Mouse (Mus musculus) urinary bladder, postnatal 36 days (tissue): ENCODE measurements around the gene Edem3.
A peak's percentile ranks its signal among the peaks of the same experiment; 100 is the strongest.
"Not testable (repeated sequence)": the region's sequence is repeated elsewhere in the genome, so short reads cannot be mapped to it uniquely, and the experiment has no call there.

Experiments
- DNase-seq, 2 experiments: peaks; one replicate each; pipeline ENCODE4 v3.0.0; 2022; ENCODE audit warnings: low spot score in 2 of 2, mixed read lengths in 1 of 2

Edem3 gene

DNA sequence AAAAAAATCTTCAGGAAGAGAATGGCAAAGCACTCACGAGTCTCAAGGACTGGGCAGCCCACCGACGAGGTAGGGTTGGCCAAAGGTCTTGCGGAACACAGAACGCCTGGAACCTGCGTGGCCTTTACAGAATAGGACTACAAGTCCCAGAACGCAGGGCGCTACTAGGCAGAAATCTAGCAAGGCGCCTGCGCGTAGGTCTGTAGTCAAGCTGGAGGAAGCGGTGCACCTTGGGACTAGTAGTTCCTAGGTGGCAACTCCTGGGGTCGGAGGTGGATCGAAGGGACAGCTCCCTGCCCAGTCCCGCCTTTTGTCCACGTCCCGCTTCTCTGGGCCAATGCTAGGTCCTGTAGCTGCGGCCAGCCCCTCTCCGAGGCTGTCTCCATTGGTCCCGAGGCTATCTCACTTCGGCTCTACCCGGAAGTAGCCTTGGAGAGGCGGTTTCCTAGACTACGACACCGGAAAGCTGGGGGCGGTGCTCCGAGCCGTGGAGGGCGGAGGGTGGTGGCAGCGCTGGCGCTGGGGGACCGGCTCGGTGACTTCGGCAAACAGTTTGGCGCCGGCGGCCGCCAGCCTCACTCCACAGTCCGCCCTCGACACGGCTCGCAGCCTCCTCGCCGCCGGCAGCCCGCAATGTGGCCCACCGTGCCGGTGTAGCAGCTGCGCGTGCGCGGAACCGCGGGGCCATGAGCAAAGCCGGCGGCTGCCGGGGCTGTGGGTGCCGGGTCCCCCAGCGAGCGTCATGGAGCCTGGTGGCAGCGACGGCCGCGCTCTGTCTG, at the start of gene Edem3:
Gene Edem3, plus strand, starts transcription at position 491 of the 779 bp plus-strand sequence.
- peak; percentile 95 to 98 for DNase-seq

DNA sequence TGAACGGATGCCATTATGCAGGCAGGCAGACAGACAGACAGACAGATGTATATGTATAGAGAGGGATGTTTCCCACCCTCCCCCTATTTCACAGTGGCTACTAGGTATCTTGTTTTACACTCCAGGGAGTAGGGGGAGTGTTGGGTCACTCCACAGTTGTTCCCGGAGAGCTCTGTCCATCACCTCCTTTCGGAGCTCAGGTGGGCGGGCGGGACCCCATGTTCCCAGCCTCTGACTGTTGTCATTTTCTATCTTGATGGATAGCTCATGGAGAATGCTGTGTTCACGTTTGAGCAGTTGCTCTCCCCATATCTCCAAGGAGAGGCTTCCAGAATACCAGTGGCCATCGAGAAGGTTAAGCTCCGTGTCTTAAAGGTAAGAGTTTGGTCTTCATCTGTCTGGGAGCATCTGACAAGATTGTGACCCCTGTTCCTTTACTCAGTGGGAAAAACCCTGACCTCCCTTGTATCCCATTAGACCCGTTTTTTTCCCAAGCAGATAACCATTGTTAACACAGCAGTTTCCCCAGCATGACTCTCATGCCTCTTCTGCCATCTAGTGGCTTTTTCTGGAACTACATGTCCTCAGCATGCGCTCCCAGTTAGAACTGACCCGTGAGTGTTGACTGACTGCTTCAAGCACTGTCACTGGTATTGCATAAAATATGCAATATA, 49.3 kb upstream of the Edem3 start:
- DNase-seq = peak; percentile 77 to 78

DNA sequence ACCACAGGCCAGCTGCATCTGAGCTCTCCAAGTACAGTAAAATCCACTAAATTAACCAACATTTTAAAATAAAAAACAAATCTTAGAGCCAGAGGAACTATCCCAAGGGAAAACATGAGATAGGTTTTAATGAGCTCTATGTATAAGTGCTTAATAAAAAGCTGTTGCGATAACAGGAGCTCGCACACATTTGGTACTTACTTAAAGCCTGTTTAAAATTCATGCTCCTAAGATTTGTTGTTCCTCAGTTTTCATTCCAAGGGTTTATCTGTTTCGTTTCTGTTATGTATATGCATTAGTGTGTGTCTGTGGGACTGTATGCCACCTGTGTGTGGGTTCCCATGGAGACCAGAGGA, 48.8 kb upstream of the Edem3 start:
- no peak for DNase-seq

DNA sequence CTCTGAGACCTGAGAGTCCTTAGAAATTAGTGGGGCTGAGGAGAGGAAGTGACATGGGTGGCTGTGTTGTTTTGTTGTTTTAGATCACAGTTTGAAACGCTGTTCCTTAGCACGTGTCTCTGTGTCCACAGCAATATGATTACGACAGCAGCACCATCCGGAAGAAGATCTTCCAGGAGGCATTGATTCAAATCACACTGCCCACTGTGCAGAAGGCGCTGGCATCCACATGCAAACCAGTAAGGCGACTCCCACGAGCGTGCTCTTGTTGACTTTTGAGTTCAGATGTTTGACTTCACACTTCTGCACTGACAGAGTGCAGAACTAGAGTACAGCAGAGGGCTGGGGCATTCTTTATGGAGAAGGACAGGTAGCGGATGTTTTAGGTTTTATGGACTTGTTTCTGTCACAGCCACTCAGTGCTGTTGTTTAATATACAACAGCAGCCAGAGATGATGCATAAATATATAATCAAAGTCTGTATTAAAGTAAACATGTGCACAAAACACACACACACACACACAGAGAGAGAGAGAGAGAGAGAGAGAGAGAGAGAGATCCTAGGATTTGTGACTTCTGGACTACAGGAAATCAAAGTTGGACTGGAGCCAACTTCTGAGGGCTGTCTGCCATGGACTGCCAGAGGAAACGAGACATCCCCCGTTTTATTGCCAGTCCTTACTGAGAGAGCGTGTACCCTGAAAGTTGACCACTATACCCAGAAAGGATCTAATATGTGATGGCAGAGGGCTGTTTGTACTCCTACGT, 46.0 kb upstream of the Edem3 start:
- no peak for DNase-seq

DNA sequence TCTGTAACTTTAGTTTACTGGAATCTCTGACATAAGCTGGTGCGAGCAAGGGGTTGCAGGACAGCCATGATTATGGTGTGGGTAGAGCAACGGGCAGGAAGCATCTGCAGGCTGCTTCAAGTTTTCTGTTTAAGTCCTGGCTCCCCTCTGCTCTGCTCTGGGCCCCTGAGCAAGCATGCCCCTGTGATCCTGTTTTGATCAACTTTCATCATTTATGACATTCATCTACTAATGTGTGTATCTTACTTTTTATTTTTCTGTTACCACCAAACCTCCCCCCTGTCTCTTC, 45.5 kb upstream of the Edem3 start:
- no peak for DNase-seq

DNA sequence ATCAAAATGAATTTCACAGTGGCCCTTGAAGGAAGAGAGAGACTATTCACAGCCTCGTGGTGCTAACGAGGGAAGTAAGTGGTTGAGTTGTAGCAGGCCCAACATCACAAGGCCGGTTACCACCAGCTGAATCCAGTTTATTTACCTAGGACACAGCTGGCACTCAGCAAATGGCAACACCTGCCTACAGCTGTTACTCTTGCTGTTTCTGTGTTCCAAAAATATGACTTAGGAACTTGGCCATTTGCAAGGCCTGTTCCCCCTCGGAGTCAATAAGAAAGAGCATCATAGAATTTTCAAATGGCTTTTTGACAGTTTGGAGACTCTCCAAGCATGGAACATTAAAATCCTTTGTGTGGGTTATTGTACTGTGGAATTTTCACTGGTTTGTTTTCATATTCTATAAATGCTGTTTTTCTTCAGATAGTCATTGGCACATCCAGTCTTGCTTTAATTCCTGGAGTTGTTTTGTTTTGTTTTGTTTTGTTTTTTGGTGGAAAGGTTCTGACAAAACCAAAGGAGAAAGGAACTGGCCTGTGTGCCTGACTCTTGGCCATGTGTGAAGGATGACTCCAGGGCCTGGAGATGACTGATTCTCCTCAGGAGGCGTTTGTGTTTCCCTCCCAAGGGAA, 44.6 kb upstream of the Edem3 start:
- no peak for DNase-seq

DNA sequence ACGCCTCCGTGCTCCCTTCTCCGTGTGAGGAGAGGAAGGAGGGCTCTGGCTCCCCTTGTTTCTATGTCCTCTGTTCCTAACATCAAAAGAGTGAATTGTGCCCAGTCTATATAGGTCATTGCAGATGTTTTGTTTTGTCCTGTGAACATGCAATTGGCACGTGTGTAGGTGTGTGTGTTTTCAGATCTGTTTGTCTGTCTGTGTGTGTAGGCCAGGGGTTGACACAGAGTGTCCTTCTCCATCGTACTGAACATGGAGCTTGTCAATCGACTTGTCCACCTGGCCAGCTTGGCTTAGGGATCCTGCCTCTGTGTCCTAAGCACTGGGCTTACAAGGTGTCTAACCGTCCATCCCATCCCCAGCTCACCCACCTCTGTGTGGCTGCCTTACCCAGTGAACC, 44.1 kb upstream of the Edem3 start:
- no peak for DNase-seq

DNA sequence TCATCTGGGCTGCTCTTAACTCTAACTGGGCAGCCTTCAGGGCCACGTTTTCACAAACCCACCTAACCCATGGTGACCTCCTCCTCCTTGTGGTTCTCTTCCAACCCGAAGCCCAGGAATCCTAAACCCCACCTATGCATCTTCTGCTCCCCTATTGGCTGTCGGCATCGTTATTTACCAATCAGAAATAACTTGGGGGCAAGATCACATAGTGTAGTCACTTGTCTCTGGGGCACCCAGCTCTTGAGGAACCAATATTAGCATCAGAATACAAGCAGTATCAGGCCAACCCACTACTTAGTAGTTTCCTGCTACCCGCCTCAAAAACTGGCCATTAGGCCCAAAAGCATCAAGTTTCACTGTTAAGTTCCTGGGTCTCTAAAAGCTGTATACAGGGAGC, 42.5 kb upstream of the Edem3 start:
- DNase-seq = no peak

DNA sequence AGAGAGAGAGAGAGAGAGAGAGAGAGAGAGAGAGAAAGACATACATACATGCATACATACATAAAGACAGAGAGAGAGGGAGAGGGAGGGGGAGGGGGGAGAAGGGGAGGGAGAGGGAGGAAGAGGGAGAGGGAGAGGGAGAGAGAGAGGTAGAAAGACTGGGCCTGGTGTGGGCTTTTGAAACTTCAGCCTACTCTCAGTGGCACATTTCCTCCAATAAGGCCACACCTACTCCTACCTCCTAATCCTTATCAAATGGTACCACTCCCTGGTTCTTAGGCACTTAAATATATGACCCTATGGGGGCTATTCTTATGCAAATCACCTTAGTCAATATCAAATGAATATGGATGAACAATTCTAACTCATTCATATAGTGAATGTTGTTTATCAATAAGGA, 41.5 kb upstream of the Edem3 start:
- no peak for DNase-seq

DNA sequence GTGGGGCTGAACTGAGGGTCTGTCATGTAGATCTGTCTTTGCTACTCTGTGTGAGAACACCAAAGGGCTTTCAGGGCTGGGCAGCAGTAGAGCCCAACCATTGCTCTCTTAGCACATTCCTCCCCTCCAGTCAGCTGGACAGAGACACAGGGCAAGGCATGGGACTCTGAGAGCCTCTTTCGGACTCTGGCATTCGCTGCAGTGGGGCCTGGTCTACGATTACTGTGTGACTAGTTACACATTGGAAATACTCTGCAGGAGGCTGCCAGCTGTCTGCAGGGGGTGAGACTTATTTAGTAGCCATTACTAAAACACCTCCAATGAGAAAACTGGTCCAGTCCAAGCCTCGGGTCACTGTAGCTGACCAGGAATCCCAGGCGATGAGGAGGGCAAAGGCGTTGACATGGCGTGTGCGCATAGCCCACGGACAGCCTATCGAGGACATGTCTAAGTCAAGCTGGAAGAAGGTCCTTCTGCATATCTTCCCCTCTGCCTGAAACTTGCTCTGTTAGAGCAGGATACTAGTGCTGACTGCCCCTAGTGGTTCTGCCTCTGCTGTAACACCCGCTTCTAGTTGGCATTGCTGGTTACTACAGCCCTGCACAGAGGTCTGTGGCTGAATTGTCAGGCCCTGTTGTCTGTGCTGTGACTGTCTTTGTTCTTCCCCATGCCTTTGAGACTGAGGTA, 39.0 kb upstream of the Edem3 start:
- DNase-seq = no peak

DNA sequence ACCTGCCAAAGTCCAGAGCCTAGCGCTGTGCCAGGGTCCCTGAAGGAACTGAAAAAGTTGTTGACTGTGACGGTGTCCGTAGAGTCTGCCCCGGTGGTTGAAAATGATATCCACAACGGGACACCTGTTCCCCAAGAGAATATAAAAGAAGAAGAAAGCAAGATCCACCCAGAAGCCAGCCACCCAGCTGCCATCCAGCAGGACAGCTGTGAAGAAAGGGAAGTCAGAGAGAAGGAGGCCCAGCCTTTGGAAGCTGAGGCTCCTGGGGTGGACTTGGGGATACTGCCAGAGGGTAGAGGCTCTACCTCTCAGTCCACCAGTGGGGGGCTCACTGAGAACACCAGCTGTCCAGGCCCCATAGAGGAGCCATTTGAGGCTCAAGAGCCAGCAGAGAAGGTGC, 37.5 kb upstream of the Edem3 start:
- no peak for DNase-seq

DNA sequence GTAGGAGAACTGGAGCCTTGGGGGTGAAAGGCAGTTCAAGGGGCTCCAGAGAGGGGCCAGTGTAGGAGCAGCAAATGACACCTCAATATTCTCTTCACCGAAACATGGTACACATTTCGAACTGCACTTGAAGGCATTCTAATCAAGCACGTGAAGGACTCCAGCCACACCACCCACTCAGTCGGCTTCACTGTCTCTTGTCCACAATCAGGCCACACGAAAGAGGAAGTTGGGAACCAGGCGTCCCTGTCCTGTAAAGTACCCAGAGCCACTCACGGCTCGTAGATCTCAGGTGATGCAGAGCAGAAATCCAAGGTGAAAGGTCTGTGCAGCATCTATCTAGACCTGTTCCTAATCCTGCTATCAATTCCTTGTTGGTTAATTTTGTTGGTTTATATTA, 36.6 kb upstream of the Edem3 start:
- no peak for DNase-seq

DNA sequence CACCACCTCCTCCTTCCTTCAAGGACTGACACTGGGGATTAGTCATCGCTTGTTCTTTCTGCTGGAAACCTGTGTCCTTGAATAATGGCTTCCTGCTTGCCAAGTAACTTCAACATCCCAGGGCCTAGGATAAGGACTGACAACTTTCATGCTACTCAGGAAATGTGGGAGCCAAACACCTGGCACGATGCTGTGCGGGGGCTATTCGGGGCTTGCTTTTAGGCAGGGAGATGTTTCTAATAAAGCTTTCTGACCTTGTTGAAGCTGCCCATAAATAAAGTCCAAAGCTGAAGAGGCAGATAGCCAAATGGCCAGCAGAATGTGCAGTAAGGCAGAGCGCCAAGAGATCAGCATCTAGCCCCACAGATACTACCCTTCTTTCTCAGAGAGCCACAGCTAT, 35.3 kb upstream of the Edem3 start:
- peak in 1 of 2 experiments; percentile 11 for DNase-seq

DNA sequence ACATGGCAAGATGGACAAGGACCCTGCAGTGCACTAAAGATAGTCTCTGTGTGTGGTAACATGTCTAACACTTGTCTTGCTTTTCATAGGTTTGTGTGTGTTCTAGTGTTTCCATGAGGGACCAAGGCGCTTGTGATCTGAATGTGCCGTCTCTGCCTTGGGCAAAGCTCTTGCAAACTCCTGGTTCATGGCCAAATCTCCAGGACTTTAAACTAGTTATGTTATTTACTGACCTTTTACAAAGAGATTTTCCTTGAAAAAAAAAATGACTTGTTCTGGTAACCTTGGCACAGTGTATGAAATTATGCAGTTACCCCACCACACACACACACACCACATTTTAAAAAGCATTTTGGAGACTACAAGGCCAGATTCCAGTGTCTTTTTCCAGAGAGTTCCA, 34.6 kb upstream of the Edem3 start:
- DNase-seq = no peak

DNA sequence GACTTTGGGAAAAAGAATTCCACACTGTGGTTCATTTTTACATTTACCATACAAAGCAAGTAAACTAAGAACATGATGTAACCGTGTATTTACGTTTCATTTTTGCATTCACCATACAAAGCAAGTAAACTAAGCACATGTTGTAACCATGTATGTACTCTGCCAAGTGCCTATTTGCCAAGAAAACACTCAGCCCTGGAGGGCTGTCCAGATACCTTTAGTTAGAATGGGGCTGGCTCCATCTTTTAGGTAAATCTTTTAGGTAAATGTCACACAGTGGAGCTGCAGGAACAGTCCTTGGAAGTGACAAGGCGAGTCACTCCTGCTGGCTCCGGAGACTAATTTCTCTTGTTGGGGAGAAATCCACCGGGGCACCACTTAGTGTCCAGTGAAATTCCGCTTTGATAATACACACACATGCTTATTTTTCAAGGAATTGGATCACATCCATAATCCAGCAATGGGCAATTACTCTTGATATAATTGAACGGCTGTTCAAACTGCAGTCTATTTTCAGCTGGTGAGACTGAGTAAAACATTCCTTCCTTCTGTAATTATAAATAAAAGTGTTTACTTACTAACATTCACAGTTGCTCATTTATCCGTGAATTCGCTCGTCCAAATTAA, 33.7 kb upstream of the Edem3 start:
- no peak for DNase-seq

DNA sequence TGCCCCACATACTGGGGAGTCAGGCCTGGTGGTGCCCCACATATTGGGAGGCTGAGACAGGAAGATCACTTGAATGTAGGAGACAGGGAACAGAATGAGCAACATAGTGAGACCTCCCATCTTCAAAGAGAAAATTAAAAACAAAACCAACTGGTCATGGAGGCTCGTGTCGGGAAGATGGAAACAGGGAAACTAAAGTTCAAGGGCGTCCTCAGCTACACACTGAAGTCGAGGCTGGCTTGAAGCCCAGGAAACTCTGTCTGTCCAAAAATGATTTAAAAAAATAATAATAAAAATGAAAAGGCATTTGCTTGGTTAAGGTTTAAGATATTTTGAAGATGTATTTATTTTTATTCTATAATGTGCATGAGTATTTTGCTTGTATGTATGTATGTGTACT, 31.4 kb upstream of the Edem3 start:
- no peak for DNase-seq

DNA sequence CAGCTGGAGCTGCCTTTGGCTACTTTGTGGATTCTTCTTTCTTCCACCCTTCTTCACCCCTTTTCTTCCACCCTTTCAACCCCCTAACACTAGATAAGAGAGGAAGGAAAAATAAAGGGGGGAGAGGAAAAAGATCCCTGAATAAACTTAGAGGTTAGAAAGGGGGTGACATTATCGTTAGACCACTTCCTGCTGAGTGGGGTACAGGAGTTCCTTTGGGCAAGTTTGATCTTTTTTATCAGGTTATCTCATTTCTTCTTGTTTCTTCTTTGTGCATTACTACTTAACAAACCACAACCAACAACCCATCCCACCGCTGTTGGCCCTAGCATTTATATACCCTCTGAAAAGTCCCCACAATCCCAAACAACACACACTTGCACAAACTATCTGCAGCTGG, 29.6 kb upstream of the Edem3 start:
- DNase-seq = no peak

DNA sequence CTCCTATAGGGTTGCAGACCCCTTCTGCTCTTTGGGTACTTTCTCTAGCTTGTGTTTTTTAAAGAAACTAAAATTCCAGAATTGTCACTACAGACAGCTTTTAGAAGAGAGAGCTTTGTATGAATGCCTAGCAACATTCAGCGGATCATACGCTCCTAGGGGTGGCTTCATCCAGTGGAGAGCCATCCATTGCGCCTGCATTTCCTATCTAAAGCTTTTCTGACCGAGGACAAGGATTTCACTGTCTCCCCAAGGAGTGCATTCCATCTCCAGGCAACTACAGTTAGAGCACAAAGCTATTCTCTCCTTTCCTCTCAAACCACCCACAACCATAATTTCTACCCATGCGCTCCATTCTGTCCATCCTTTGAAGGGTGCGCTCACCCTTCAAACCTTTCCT, 28.8 kb upstream of the Edem3 start:
- DNase-seq = no peak

DNA sequence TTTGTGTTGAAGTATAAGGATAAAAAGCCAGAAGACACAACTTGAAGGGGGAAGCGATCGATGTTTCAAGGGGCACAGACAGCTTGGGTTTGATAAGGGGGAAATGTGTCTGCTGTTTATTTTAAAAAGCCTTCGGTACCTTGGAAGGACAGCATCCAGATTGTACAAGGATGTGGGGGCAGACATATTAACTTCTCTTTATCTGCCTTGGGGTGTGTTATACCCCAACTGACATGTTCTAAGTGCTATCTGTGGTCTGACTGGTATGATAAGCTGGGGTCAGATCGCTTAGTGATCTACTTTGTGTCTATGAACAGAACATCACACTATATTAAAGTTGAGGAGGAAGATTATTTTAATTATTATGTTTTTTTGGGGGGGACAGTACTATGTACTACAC, 27.0 kb upstream of the Edem3 start:
- no peak for DNase-seq

DNA sequence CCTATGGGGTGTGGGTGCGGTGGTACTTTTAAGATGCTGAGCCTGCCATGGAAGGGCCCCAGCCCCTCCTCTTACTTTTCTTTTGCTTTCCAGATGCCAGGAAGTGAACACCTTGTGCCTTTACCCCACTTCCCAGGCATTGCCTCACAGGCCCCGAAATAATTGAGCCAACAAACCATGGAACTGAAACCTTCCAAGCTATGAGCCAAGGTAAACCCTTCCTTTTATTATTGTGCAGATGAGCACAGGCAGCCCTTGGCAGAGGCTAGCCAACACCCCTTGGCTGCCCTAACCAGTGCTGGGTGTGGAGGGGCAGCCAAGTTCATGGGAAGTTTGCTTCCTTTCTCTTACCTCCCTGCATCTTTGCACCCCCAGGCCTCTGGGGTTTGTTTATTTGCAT, 18.0 kb upstream of the Edem3 start:
- DNase-seq = no peak

DNA sequence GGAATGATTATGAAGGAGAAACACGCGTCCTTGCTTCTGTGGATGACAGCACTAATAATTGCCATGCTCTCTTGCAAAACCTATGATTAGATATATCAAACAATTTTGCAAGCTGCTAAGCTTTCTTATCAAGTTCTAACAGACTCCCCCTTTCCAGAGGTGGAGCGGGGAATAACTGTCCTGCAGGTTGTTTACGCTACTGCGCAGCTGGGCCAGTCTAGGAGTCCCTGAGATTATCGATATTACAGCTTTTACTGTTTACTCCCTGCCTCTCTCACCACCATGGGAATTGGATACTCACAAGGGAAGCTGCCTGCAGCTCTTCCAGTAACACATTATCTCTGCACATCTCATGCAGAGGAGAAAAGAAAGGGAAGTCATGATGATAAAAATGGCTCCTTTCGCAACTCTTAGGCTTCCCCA, 14.0 kb upstream of the Edem3 start:
- DNase-seq = no peak

DNA sequence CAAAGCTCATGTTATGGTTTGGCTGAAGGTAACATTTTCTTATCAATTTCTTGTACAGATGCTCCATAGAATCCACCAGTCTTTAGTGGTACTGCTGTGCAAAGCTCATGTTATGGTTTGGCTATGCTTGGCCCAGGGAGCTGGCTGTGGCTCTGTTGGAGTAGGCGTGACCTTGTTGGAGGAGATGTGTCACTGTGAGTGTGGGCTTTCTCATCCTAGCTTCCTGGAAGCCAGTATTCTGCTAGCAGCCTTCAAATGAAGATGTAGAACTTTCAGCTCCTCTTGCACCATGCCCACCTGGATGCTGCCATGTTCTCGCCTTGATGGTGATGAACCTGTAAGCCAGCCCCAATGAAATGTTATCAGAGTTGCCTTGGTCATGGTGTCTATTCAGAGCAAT, 5.3 kb upstream of the Edem3 start:
- DNase-seq = not testable (repeated sequence)
